Mouse (Mus musculus): ENCODE results near the gene Ptprs.

- no peak for TF ChIP-seq CTCF (IDR thresholded peaks at IDR 0.05; ENCODE audit: control insufficient read depth, insufficient read depth, insufficient replicate concordance, low read depth, low read length)
- no peak for TF ChIP-seq POLR2A (IDR thresholded peaks at IDR 0.05; ENCODE audit: control insufficient read depth, low read depth, low read length)
Measured at GRCm38 (mm10) chr17:56427857-56428256, 48.4 kb downstream of the Ptprs start.
